Mouse (Mus musculus) adrenal gland, postnatal 10 days (tissue): ENCODE results near the gene Olfr105-ps. TPM values are rescaled to one million over a fixed set of nuclear protein-coding genes. Genes with fewer than 3 reads are reported as not detected.

ENCODE experiments used
- DNase-seq: peaks from one replicate; pipeline ENCODE4 v3.0.0; 2021; ENCODE audit warnings: mixed read lengths
- long read RNA-seq, 2 experiments: library from polyadenylated mRNA; stranded (forward); transcript quantifications; one replicate each; pipeline ENCODE4 v2.0.0; 2021
- total RNA-seq, 2 experiments: library from RNA; stranded (reverse); gene quantifications; 2 replicates each; pipeline ENCODE4 v1.2.3; 2021

Gene Olfr105-ps
- not detected for total RNA-seq
- long read RNA-seq, experiment 1, result 0 reads
- long read RNA-seq, experiment 2, result 0 reads

- no peak for DNase-seq
Observed at GRCm38 (mm10) chr17:37378733-37379132, at the start of gene Olfr105-ps. TSS of gene Olfr105-ps (plus strand) at chr17:37379033.

- no peak for DNase-seq
Observed at GRCm38 (mm10) chr17:37339598-37339997, 39.2 kb upstream of the Olfr105-ps start, which contains the start of gene Olfr103. TSS of gene Olfr103 (minus strand) at chr17:37339698.

DNA sequence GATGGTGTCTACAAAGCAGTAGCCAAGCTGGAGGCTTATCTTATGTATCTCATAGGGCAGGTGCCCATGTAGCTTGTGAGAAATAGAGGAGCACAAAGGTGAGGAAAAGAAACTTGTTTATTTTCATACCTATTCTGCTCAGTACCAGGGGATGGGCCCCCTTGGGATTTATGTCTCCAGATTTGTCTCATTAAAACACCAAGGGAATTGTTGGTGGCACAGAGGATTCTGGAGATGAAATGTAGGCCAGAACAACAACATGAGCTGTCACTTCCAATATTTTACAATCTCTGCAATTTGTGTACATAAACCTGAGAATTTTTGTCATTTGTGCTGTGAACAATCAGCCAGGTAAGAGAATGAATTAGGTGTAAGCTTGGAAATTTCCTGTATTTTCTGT, 19.6 kb upstream of the Olfr105-ps start, which contains the start of gene Olfr104-ps:
TSS of gene Olfr104-ps (plus strand) at position 301 of the 400 bp plus-strand sequence.
- no peak for DNase-seq

- no peak for DNase-seq
Observed at GRCm38 (mm10) chr17:37390093-37390492, 11.3 kb downstream of the Olfr105-ps start, which contains the start of gene Olfr106-ps. TSS of gene Olfr106-ps (plus strand) at chr17:37390393.

- no peak for DNase-seq
Observed at GRCm38 (mm10) chr17:37398926-37399325, 20.1 kb downstream of the Olfr105-ps start, which contains the start of gene Olfr107. TSS of gene Olfr107 (plus strand) at chr17:37399226.

DNA sequence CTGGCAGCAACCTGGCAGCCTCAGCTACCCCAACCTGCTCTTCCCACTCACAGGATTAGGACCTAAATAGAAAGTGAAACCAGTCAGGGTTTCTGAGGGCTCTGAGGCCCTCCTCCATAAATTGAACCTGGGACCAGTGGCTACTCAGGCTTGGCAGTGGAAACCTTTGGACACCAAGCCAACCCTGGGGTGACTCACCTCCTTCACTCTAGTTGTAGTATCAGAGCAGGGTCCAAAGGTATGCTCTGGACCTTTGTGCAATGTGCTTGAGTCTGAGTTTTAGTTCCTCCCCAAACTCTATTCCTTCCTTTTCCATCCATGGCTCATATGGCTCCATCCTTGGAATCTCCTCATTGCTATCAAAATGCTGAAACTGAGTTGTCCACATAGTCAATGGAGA, 34.5 kb downstream of the Olfr105-ps start:
- DNase-seq, result no peak

Other genes with a start within 250 kb of the Olfr105-ps start
- gene Olfr93, start 217.5 kb upstream of the Olfr105-ps start, total RNA-seq, result not detected
- gene Ubd, start 185.1 kb upstream of the Olfr105-ps start, total RNA-seq, result under 1 TPM; 0.78 to 0.88 TPM
- not detected for gene Olfr94, start 178.0 kb upstream of the Olfr105-ps start, total RNA-seq
- gene Olfr95, start 165.9 kb upstream of the Olfr105-ps start, total RNA-seq, result not detected
- gene Olfr96, start 158.9 kb upstream of the Olfr105-ps start, total RNA-seq, result not detected
- gene Olfr97, start 141.7 kb upstream of the Olfr105-ps start, total RNA-seq, result not detected
- gene Olfr98, start 115.3 kb upstream of the Olfr105-ps start, total RNA-seq, result not detected
- 1 to 10 TPM; 4.6 to 5.0 TPM for gene H2-M3, start 108.8 kb upstream of the Olfr105-ps start, total RNA-seq
- gene Olfr99, start 95.6 kb upstream of the Olfr105-ps start, total RNA-seq, result not detected
- gene Olfr101, start 74.7 kb upstream of the Olfr105-ps start, total RNA-seq, result not detected
- not detected for gene Olfr102, start 62.0 kb upstream of the Olfr105-ps start, total RNA-seq
- gene Olfr103, start 39.3 kb upstream of the Olfr105-ps start, total RNA-seq, result not detected
- gene Olfr104-ps, start 19.5 kb upstream of the Olfr105-ps start, total RNA-seq, result not detected
- not detected for gene Olfr106-ps, start 11.4 kb downstream of the Olfr105-ps start, total RNA-seq
- gene Olfr107, start 20.2 kb downstream of the Olfr105-ps start, total RNA-seq, result not detected
- not detected for gene Olfr108, start 66.4 kb downstream of the Olfr105-ps start, total RNA-seq
- gene Olfr109, start 79.9 kb downstream of the Olfr105-ps start, total RNA-seq, result not detected
- under 1 TPM; 0.36 to 0.60 TPM for gene H2-M2, start 104.5 kb downstream of the Olfr105-ps start, total RNA-seq
- not detected for gene Olfr110, start 113.4 kb downstream of the Olfr105-ps start, total RNA-seq
- gene Olfr111, start 129.0 kb downstream of the Olfr105-ps start, total RNA-seq, result not detected
- not detected for gene Olfr112, start 190.4 kb downstream of the Olfr105-ps start, total RNA-seq
- gene Olfr113, start 198.6 kb downstream of the Olfr105-ps start, total RNA-seq, result not detected
- gene Olfr114, start 213.7 kb downstream of the Olfr105-ps start, total RNA-seq, result not detected
- not detected for gene Olfr115, start 248.1 kb downstream of the Olfr105-ps start, total RNA-seq
- gene Olfr116, start 248.2 kb downstream of the Olfr105-ps start, total RNA-seq, result not detected